Mouse (Mus musculus) small intestine, adult 2 months (tissue): Measurements from ENCODE around the gene Yjefn3.

Source experiments
- CTCF ChIP-seq: fragments of 200-500 bp; IDR thresholded peaks from 2 replicates; pipeline ENCODE4 v1.5.1; 2012; ENCODE audit warnings: low read depth, mild to moderate bottlenecking, control low read depth, inconsistent platforms, low read length, moderate library complexity, mixed read lengths; ENCODE audit not compliant: insufficient replicate concordance, insufficient read length; ENCODE audit errors: extremely low read depth
- POLR2A ChIP-seq: fragments of 200-500 bp; IDR thresholded peaks from 2 replicates; pipeline ENCODE4 v1.6.1; 2012; ENCODE audit warnings: low read depth, mild to moderate bottlenecking, control low read depth, inconsistent platforms, low read length, moderate library complexity

DNA sequence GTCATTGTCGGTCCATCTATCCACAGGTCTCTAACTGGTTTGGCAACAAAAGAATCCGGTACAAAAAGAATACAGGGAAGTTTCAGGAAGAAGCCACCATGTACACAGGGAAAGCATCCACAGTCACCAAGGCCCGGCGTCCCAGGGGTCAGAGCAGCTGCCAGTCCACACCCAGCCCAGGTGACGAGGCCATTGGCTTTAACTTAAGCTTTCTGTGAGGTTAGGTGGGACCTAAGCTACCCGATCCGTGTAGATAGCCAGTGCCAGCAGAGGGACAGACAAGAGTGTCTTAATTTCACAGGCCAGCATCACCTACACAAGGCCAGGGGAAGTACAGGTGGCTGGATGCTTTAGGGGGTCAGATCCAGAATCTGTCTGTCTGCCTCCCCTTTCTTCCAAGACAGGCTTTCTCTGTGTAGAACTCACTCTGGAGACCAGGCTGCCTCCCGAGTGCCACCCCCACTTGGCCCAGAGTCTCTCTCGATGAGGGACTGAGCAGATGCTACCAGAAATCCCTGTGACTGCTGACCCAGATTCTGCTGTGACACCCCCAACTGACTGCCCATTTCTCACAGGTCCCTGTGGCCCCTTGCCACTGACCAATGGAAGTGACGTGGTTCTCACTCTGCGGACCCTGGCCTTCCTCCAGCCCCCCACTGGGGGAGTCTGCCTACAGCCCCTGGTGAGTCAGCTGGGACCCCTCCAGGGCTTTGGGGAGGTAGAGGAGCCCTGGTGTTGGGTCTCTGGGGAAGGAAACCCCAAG is 32.3 kb downstream of the Yjefn3 start:
- TF ChIP-seq POLR2A = no peak
- TF ChIP-seq CTCF = no peak
